Mouse (Mus musculus): ENCODE results near the gene Mlst8. TPM values are rescaled to one million over a fixed set of nuclear protein-coding genes. Genes with fewer than 3 reads are reported as not detected.

The Mlst8 gene
- polyA plus RNA-seq, 1 experiment from 2014 or later, result 32.0 TPM

GRCm38 (mm10) chr17:24496026-24496425, 17.1 kb upstream of the Mlst8 start:
- DNase-seq (ENCODE audit: low spot score) (no peak), ATAC-seq (replicated peaks; ENCODE audit: insufficient number of reproducible peaks, low FRiP score, low TSS enrichment, low read depth) (no peak)
- Histone ChIP-seq H3K9me3 (replicated peaks; ENCODE audit: control insufficient read depth, low read length) (no peaks in the 10 kb centered on the region), H3K4me3 (ENCODE audit: low read depth, low read length) (no peak overlapping the region), H3K27ac (replicated peaks; ENCODE audit: low read depth, low read length) (no peak overlapping the region), H3K36me3 (replicated peaks; ENCODE audit: control insufficient read depth, insufficient read depth, low read depth, low read length) (no peaks in the 10 kb centered on the region), H3K27me3 (ENCODE audit: control insufficient read depth, insufficient read depth, low read length) (no peaks in the 10 kb centered on the region), H3K4me2 (ENCODE audit: low read depth, low read length) (no peak overlapping the region), H3K9ac (replicated peaks; ENCODE audit: low read length) (no peak overlapping the region), H3K4me1 (ENCODE audit: control insufficient read depth, insufficient read depth, low read length) (no peaks in the 10 kb centered on the region)
- 82% methylated on average over 1 of the region's 1 CpGs for WGBS

GRCm38 (mm10) chr17:24495443-24495842, 16.6 kb upstream of the Mlst8 start:
- WGBS, result 84% methylated on average over 3 of the region's 3 CpGs
- H3K9ac ChIP-seq (replicated peaks; ENCODE audit: low read length), result no peak overlapping the region
- no peak overlapping the region for H3K27ac ChIP-seq (replicated peaks; ENCODE audit: low read depth, low read length)

GRCm38 (mm10) chr17:24494627-24495335, 15.9 kb upstream of the Mlst8 start:
- no peaks in the 10 kb centered on the region for H3K4me1 ChIP-seq (ENCODE audit: control insufficient read depth, insufficient read depth, low read length)
- DNase-seq (ENCODE audit: low spot score), result peak; percentile 78
- no peak overlapping the region for H3K27ac ChIP-seq (replicated peaks; ENCODE audit: low read depth, low read length)
- no peak overlapping the region for H3K4me2 ChIP-seq (ENCODE audit: low read depth, low read length)
- H3K27me3 ChIP-seq (ENCODE audit: control insufficient read depth, insufficient read depth, low read length), result no peaks in the 10 kb centered on the region
- WGBS, result 32% methylated on average over 2 of the region's 2 CpGs
- H3K9me3 ChIP-seq (replicated peaks; ENCODE audit: control insufficient read depth, low read length), result no peaks in the 10 kb centered on the region
- no peak overlapping the region for H3K4me3 ChIP-seq (ENCODE audit: low read depth, low read length)
- H3K9ac ChIP-seq (replicated peaks; ENCODE audit: low read length), result no peak overlapping the region
- no peak for ATAC-seq (replicated peaks; ENCODE audit: insufficient number of reproducible peaks, low FRiP score, low TSS enrichment, low read depth)
- no peaks in the 10 kb centered on the region for H3K36me3 ChIP-seq (replicated peaks; ENCODE audit: control insufficient read depth, insufficient read depth, low read depth, low read length)

More at GRCm38 (mm10) chr17:24495443-24495842, 16.6 kb upstream of the Mlst8 start:
- Histone ChIP-seq H3K36me3 (replicated peaks; ENCODE audit: control insufficient read depth, insufficient read depth, low read depth, low read length) (no peaks in the 10 kb centered on the region), H3K27me3 (ENCODE audit: control insufficient read depth, insufficient read depth, low read length) (no peaks in the 10 kb centered on the region), H3K9me3 (replicated peaks; ENCODE audit: control insufficient read depth, low read length) (no peaks in the 10 kb centered on the region), H3K4me3 (ENCODE audit: low read depth, low read length) (no peak overlapping the region), H3K4me2 (ENCODE audit: low read depth, low read length) (no peak overlapping the region), H3K4me1 (ENCODE audit: control insufficient read depth, insufficient read depth, low read length) (no peaks in the 10 kb centered on the region)
- ATAC-seq (replicated peaks; ENCODE audit: insufficient number of reproducible peaks, low FRiP score, low TSS enrichment, low read depth) (no peak), DNase-seq (ENCODE audit: low spot score) (no peak)

- ATAC-seq (replicated peaks; ENCODE audit: insufficient number of reproducible peaks, low FRiP score, low TSS enrichment, low read depth), result no peak
- Histone ChIP-seq H3K4me3 (ENCODE audit: low read depth, low read length) (no peak overlapping the region), H3K27ac (replicated peaks; ENCODE audit: low read depth, low read length) (no peak overlapping the region), H3K9ac (replicated peaks; ENCODE audit: low read length) (no peak overlapping the region), H3K9me3 (replicated peaks; ENCODE audit: control insufficient read depth, low read length) (no peaks in the 10 kb centered on the region), H3K4me1 (ENCODE audit: control insufficient read depth, insufficient read depth, low read length) (peaks cover 5% of the 10 kb centered on the region), H3K27me3 (ENCODE audit: control insufficient read depth, insufficient read depth, low read length) (peaks cover 5% of the 10 kb centered on the region), H3K36me3 (replicated peaks; ENCODE audit: control insufficient read depth, insufficient read depth, low read depth, low read length) (no peaks in the 10 kb centered on the region), H3K4me2 (ENCODE audit: low read depth, low read length) (no peak overlapping the region)
- WGBS, result 75% methylated on average over 4 of the region's 4 CpGs
- DNase-seq (ENCODE audit: low spot score), result peak; percentile 34
Measured at GRCm38 (mm10) chr17:24490399-24490798, 11.5 kb upstream of the Mlst8 start.

GRCm38 (mm10) chr17:24489265-24490030, 10.6 kb upstream of the Mlst8 start:
- peaks cover 5% of the 10 kb centered on the region for H3K4me1 ChIP-seq (ENCODE audit: control insufficient read depth, insufficient read depth, low read length)
- peak overlapping the region; percentile 78 for H3K9ac ChIP-seq (replicated peaks; ENCODE audit: low read length)
- H3K9me3 ChIP-seq (replicated peaks; ENCODE audit: control insufficient read depth, low read length), result no peaks in the 10 kb centered on the region
- no peaks in the 10 kb centered on the region for H3K36me3 ChIP-seq (replicated peaks; ENCODE audit: control insufficient read depth, insufficient read depth, low read depth, low read length)
- H3K27me3 ChIP-seq (ENCODE audit: control insufficient read depth, insufficient read depth, low read length), result peaks cover 5% of the 10 kb centered on the region
- H3K4me2 ChIP-seq (ENCODE audit: low read depth, low read length), result peak overlapping the region; percentile 98
- ATAC-seq (replicated peaks; ENCODE audit: insufficient number of reproducible peaks, low FRiP score, low TSS enrichment, low read depth), result peak; percentile 20; the same call in 1 of the 2 replicates
- peak overlapping the region; percentile 75 for H3K4me3 ChIP-seq (ENCODE audit: low read depth, low read length)
- 19% methylated on average over 19 of the region's 19 CpGs for WGBS
- DNase-seq (ENCODE audit: low spot score), result no peak
- peak overlapping the region; percentile 8; the same call in 1 of the 2 replicates for H3K27ac ChIP-seq (replicated peaks; ENCODE audit: low read depth, low read length)

GRCm38 (mm10) chr17:24488662-24489264, 9.9 kb upstream of the Mlst8 start:
- peaks cover 5% of the 10 kb centered on the region for H3K4me1 ChIP-seq (ENCODE audit: control insufficient read depth, insufficient read depth, low read length)
- H3K9ac ChIP-seq (replicated peaks; ENCODE audit: low read length), result peak overlapping the region; percentile 78
- peaks cover 5% of the 10 kb centered on the region for H3K27me3 ChIP-seq (ENCODE audit: control insufficient read depth, insufficient read depth, low read length)
- H3K36me3 ChIP-seq (replicated peaks; ENCODE audit: control insufficient read depth, insufficient read depth, low read depth, low read length), result no peaks in the 10 kb centered on the region
- H3K9me3 ChIP-seq (replicated peaks; ENCODE audit: control insufficient read depth, low read length), result no peaks in the 10 kb centered on the region
- peak overlapping the region; percentile 75 for H3K4me3 ChIP-seq (ENCODE audit: low read depth, low read length)
- WGBS, result under 1% methylated on average over 66 of the region's 81 CpGs
- peak overlapping the region; percentile 65 for H3K27ac ChIP-seq (replicated peaks; ENCODE audit: low read depth, low read length)
- peak; percentile 46 for ATAC-seq (replicated peaks; ENCODE audit: insufficient number of reproducible peaks, low FRiP score, low TSS enrichment, low read depth)
- peak; percentile 55 for DNase-seq (ENCODE audit: low spot score)
- H3K4me2 ChIP-seq (ENCODE audit: low read depth, low read length), result peak overlapping the region; percentile 98

- peaks cover 5% of the 10 kb centered on the region for H3K4me1 ChIP-seq (ENCODE audit: control insufficient read depth, insufficient read depth, low read length)
- ATAC-seq (replicated peaks; ENCODE audit: insufficient number of reproducible peaks, low FRiP score, low TSS enrichment, low read depth) (peak; percentile 45), DNase-seq (ENCODE audit: low spot score) (peak; percentile 53)
- H3K27ac ChIP-seq (replicated peaks; ENCODE audit: low read depth, low read length), result peak within 1 kb of the TSS; percentile 65
- H3K9ac ChIP-seq (replicated peaks; ENCODE audit: low read length), result peak within 1 kb of the TSS; percentile 78
- H3K9me3 ChIP-seq (replicated peaks; ENCODE audit: control insufficient read depth, low read length), result no peaks in the 10 kb centered on the region
- H3K36me3 ChIP-seq (replicated peaks; ENCODE audit: control insufficient read depth, insufficient read depth, low read depth, low read length), result no peaks in the 10 kb centered on the region
- WGBS, result 0% methylated on average over 34 of the region's 45 CpGs
- peaks cover 5% of the 10 kb centered on the region for H3K27me3 ChIP-seq (ENCODE audit: control insufficient read depth, insufficient read depth, low read length)
- H3K4me3 ChIP-seq (ENCODE audit: low read depth, low read length), result peak within 1 kb of the TSS; percentile 75
- H3K4me2 ChIP-seq (ENCODE audit: low read depth, low read length), result peak within 1 kb of the TSS; percentile 98
Measured at GRCm38 (mm10) chr17:24488186-24488661, 9.3 kb upstream of the Mlst8 start, which contains the start of gene Caskin1. Caskin1 (plus strand) TSS chr17:24488601.

Data from embryonic facial prominence, embryonic 11.5 days (tissue).